Mouse (Mus musculus): ENCODE measurements at regions not wholly inside any gene's neighbourhood (a gene's known extent, or its start where the extent isn't known, plus 50 kb on each side); places are given as distances from the start of the nearest gene placed in this dataset.

DNA sequence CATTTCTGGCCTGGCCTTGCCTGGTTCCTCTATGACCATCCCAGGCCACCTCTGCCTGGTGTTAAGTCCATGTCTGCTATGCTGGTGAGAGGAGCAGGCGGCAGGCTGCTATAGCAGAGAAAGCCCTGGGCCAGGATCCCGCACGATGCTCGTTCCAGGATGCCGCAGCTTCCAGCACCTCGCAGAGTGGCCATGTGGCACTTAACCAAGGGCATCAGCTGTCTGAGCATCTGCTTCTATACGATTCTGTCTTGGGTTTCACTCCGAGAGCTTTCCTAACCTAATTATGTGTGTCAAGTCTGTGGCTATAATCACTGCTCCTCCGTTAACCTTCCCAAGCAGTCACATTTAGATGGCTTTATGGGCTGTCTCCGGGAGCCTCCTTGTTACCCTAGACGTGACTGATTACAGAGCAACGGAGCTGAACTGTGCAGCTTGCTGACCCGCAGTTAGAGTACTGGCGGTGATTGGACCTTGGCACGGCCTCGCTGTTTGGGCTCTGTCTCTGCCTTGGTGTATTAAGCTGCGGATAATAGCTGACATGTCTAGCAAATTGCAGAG lies 64.4 kb downstream of the Ackr3 start:
- intact Hi-C loops (cut with DNase I; ENCODE audit: low total_unique reads), result no loop called here
- peak; percentile 49 for DNase-seq

DNA sequence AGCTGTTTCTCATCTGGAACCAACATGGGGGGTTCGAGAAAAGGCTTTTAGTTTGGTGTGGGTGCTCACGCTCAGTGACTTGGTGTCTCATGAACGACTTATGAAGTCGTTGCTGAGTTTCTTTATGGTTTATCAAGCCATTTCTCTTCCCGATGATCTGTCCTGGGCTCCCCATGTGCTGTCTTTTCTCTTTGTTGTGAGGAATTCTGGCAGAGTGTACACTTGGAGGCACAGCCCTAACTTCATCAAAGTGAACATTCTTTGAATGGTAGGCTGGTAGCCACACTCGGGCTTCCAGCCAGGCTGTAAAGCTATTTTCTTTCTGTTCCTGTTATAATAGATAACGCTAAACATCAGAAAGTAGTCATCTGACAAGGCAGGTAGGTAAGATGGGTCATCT lies 65.2 kb downstream of the Ackr3 start:
- intact Hi-C loops (cut with DNase I; ENCODE audit: low total_unique reads), result no loop called here

DNA sequence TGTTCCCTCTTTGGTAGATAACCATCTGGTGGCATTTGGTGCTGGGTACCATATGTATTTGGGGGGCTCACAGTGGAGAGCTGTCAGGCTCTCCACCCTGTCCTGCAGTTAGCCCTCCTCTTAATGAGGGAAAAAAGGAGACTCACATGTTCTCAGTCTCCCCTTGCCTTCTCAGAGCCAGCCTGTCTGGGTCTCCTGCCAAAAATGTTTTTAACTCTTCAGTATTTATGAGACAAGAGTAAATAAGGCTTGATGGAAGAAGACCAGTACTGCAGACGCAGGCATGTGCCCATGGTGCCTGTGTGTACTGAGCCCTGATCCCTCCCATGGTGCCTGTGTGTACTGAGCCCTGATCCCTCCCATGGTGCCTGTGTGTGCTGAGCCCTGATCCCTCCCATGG lies 66.1 kb downstream of the Ackr3 start:
- no peak for DNase-seq
- intact Hi-C loops (cut with DNase I; ENCODE audit: low total_unique reads), result no loop called here

More for the DNA sequence above, 65.2 kb downstream of the Ackr3 start:
- no peak for DNase-seq

DNA sequence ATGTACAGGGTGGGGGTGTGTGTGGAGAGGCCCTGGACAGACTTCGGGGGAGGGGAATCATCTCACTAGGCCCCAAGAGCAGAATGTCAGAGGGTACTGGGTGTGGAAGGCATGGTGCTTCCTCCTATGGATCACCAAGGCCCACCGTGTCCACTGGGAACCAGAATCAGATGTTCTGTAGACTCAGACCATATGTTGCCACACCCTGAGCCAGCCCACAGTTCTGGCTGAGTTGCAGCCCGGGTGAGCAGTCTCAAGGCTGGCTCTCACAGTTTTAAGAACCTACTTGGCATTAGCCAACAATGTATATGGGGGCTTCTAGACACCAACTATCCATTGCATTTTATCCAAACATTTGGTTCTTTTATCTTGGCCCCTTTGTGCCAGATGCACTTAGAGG lies 67.5 kb downstream of the Ackr3 start:
- no peak for DNase-seq
- intact Hi-C loops (cut with DNase I; ENCODE audit: low total_unique reads), result no loop called here

DNA sequence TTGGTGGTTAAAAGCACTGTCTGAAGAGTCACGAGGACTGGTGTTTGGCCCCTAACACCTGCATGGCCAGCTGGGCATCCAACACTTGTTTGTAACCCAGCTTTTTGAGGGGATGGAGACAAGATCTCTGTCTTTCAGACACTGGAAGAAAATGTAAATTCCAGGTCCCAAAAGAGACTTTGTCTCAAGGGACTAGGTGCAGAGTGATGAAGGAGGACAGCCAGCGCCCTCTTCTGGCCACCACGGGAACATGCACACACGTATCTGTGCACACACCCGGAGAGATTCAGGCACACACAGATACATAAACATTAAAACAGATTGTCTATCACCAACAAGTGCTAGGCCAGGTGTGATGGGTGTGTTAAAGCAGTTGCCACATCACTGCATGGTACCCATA lies 68.6 kb downstream of the Ackr3 start:
- intact Hi-C loops (cut with DNase I; ENCODE audit: low total_unique reads), result no loop called here
- DNase-seq, result no peak

DNA sequence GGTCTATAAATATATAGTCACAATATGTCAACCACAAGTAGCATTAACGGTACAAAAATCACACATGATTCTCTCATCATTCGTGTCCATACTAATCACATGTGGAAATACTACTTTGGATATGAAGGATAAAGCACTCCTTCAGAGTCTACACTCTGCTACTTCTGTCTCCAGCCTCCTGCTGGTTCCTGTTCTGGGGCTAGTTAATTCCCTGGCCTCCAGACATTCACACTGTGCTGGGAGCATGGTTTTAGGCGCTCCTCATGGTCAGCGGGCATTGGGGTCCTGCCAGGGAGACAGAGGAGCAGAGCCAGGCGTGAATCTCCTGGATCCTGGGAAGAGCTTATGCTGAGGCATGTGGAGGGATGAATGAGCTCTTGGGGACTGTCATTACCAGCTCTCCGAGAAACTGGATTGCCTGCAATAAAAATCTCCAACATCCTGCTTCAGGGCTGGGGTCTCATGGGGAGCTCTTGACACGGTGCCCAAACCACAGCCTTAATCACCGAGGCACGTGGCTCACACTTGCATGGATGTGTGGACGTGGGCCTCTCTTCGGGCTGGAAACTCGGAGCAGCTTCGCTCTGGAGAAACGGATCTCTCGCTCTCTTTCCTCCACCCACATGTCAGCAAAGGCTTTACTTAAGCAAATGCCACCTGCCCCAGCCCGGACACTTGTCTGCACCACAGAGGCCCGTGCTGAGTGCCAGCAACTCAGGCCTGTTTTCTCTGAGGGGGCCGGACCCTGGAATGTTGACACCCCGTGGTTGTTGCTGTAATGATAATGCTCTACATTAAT lies 69.2 kb downstream of the Ackr3 start:
- DNase-seq, result peak; percentile 53
- intact Hi-C loops (cut with DNase I; ENCODE audit: low total_unique reads), result no loop called here

DNA sequence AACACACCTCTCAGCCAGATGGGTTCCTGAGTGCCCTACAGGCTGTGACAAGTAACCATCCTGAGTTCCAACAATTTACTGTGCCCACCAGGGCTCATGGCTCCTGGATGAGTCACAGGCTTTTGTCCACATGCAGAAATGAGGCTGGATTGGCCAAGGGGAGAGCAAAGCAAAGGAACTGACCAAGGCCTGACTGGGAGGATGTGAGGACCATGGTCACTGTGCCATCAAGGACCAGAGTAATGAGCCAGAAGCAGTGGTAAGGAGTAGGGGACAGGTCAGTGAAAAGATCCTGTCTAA lies 69.8 kb downstream of the Ackr3 start:
- intact Hi-C loops (cut with DNase I; ENCODE audit: low total_unique reads), result no loop called here
- no peak for DNase-seq

DNA sequence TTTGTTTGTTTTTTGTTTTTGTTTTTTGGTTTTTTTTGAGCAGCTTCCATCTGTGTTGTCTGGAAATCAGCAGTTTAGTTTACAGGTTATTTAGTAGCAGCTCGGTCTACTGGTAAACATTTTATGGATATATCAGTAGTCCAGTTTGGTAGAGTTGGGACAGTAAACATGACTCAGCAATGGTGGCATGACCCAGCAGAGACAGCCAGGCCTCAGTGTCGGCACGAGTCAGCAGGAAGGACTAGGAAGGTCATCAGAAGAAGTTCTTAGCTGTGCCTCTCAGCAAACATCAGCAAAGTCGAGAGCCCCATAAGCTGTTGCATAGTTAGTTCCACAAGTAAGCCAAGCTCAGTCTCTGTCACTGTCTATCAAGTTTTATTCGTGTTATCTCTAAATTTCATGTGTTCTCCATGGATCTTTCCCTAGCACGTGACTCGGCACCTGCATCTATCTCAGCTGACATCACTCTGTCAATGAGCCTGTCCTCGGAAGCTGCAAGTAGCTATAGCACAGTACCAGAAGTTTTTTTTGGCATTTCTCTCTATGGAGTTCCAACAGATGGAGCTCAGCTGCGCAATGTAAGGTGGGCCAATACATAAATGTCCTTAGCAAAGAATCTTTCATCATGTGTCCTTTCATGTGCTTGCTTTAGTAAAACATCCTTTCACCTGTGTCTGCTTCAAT lies 71.3 kb downstream of the Ackr3 start:
- intact Hi-C loops (cut with DNase I; ENCODE audit: low total_unique reads), result no loop called here
- no peak for DNase-seq

DNA sequence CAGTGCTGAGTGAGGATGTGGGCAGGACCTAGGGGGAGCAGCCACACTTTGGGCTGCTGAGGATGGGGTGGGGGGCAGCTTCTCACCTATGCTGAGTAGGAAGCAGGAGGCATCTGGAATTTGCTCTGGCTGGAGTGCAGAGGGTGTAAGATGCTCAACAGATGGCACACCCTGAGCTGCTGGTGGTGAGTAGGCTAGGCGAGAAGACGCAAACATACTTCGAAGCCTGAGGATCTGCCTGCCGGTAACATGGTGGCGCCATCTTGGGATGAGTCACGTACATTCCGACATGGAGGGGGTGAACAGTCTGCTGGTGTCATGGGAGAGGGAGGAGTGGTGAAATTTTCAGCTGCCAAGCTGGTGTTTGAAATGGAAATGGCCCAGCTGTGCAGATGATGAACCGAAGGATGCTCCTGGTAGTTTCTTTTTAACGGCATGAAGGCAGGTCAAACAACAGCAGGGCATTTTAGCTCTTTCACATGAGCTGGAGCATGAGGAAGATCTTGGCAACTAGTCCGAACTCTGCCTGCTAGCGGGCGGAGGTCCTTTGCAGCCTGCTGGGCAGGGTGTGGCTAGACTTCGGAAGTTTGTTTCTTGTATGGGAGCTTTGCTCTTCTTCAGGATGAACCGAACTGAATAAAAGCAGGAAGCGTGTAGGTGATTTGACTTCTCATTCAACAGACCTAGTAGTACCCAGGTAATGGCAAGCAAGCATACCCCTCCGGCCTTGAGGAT lies 72.2 kb downstream of the Ackr3 start:
- DNase-seq, result no peak
- intact Hi-C loops (cut with DNase I; ENCODE audit: low total_unique reads), result no loop called here

DNA sequence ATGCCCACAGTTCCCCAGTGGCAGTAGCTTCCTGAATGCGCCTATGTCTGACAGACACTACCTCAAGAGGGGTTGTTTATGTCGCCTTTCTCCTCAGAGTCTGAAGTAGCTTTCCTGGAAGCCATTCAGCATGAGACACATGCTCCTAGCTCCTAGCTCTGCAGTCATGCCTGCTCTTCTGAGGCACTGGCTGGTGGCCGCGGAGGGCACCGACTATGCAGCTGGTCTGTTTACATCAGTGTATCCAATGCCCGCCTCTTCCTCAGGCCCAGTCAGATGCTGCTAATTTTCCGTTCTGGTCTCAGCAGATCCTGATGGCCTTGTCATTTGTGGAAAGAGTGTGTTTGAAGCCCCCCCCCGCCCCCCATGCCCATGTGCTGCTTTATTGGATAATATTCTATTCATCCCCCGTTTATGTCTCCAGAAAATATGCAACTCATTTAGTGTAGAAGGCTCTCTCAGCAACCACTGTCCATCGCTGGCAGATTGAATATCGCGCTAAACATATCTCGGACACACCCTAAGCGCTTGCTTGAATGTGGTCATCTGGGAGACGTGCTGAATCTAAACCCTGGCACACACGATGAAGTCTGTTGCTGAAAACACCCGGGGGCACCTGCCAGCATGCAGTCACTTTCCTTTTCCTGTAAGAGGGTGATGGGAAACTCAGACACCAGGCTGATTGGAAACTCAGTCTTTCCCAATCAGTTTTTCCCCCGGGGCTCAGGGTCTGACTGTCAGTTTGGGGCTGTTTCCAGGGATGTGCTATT lies 73.9 kb downstream of the Ackr3 start:
- intact Hi-C loops (cut with DNase I; ENCODE audit: low total_unique reads), result no loop called here
- no peak for DNase-seq

DNA sequence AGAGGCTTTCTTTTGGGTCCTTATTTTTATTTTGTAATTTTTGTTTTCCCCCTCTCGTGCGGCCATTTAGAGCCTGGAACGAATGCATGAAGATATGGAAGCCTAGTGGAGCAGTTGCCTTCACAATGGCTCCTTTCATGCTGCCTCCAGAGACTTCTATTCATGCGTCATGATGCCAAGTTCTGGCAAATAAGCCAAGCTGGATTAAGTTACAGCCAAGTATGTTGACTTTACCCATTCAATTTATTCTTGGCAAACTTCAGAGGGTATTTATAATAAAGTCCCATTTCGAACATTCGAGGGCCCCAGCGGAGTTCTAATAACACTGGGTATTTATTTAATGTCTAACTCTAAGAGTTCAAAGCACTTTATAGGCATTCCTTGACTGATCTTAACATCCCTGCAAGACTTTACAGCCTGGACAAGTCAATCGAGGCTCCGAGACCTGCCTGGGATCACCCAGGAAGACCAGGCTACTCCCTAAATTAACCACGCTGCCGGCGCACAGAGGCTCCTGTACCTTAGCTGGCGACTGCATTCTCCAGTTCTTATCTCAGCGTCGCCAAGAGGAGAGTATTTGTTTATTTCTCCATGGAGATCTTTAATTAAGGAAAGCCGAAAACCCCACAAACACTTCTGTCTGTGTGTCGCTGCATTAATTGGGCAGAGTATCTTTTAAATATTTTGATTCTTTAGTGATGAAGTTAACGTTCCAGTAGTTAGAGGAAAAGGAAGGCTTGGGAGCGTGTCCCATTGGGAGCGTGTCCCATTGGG lies 75.5 kb downstream of the Ackr3 start:
- intact Hi-C loops (cut with DNase I; ENCODE audit: low total_unique reads), result no loop called here
- DNase-seq, result no peak

DNA sequence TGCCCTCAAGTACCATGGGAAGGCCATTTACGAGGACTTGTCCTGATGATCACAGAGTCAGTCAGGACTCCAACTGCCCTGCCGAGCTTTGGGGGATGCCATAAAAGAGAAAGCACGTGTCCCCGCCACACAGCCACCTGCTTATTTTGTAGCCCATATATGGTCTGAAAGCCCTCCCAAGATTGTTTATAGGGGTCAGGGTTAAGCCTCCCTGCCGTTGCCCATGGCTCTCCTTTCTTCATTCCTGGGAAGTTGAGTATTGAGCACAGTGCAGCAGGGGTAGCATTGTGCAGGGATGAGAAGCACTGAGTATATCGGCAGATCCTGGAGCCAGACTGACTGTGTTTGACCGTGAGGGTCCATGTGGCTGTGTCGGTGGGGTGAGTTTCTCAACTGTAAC lies 76.4 kb downstream of the Ackr3 start:
- intact Hi-C loops (cut with DNase I; ENCODE audit: low total_unique reads), result no loop called here
- no peak for DNase-seq

DNA sequence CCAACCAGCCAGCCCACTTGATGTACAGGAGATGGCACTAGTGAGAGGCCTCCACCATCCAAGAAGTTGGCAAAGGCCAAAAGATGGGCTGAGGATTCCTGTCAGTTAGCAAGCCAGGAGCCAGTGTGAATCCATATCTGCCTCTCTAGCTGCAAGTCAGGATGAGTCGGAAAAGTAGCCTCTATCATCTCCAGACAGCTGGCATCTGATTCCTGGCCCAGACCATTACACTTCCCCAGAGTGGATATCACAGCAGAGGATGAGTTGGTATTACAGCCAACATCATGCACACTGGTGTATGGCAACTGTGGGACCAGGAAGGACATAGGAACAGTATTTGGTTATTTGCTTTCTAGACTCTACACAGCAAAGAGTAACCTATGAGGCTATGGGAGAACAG lies 77.5 kb downstream of the Ackr3 start:
- DNase-seq, result no peak
- intact Hi-C loops (cut with DNase I; ENCODE audit: low total_unique reads), result no loop called here

DNA sequence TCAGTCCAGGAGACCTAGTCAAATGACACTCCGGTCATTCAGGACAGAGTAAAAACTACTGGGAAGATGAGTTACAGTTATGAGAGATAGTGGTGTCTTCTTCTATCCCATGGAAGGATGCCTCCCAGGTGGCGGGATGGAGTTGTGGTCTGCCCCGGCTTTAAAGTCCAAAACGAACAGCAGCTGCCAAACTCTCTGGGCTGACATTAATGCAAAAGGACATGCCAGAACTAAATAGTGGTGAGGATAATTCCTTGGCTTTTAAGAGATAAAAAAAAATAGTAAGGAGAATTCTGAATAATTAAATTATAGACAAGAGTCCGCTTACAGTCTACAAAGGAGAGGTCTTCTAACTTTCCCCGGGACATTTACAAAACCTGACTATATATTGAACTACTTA lies 78.2 kb downstream of the Ackr3 start:
- DNase-seq, result no peak
- intact Hi-C loops (cut with DNase I; ENCODE audit: low total_unique reads), result no loop called here

DNA sequence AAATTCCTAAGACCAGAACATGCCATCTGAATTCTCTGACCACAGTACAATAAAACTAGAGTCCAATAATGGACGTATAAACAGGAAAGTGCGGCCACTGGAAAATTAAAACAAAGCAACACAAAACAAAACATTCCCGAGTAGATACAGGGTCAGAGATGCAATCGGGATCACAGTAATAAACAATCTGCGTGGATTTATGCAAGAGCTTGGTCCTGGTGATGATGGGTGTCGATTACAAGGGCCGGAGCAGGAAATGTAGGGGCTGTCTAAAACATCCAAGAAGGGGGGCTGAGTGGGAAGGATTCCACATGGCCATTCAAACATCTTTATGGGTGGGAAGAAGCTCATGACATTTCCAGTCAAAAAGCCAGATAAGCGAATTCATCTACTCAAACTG lies 78.6 kb downstream of the Ackr3 start:
- intact Hi-C loops (cut with DNase I; ENCODE audit: low total_unique reads), result no loop called here
- no peak for DNase-seq

DNA sequence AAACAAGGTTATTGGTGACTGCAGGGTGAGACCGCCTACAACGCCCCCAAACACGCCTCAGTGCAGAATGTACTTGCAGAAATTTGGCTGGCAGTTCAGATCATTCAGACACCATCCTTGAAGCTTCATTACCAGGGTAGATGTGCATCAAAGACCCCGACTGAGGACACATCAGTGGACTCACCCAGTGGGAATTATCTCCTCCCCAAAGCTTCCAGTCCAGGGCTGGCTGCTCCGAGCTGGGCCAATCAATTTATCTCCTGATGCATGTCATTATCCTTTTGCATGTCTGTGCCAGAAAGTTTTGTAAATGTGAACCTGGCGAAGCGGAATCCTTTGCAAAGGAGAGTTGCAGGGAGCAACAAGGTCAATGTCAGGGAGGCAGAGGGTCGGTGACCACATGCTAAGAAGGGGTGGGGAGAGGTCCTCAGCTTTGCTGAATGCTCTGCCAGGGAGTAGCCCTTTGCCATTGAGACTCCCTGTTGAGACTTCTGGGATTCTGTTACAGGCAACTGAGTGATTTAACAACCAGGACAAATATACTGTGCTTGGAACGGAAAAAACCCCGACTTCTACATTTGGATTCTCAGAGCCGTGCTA lies 79.5 kb downstream of the Ackr3 start:
- DNase-seq, result no peak
- intact Hi-C loops (cut with DNase I; ENCODE audit: low total_unique reads), result no loop called here

DNA sequence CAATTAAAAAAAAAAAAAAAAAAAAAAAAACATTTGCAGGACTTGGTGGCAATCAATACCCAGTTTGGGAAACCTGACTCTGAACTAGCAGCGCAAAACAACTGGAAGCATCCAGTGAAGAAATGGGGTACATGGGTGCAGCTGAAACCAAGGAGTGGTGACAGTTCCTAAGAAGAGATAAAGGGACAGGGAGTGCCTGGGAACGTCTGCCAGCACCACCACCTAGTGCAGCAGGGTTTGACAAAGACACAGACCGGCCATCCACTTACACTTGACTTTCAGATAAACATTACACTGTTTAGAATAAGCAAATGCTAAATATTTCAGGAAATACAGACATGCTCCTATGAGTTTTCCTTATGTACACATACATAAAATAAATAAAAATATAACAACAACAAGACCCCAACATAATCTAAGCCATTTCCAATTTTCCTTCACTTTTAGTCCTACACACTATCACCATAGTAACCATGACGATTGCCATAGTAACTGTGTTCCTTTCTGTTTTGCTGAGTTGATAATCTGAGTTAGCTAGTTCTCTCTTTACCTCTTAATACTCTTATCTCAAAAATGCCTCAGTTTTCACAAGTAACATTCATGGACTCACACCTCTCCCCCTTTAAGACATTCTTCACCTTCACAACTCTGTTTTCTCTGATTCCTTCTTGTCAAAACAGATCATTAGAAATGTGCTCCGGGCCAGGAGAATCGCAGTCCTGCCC lies 80.3 kb downstream of the Ackr3 start:
- DNase-seq, result no peak
- intact Hi-C loops (cut with DNase I; ENCODE audit: low total_unique reads), result no loop called here

DNA sequence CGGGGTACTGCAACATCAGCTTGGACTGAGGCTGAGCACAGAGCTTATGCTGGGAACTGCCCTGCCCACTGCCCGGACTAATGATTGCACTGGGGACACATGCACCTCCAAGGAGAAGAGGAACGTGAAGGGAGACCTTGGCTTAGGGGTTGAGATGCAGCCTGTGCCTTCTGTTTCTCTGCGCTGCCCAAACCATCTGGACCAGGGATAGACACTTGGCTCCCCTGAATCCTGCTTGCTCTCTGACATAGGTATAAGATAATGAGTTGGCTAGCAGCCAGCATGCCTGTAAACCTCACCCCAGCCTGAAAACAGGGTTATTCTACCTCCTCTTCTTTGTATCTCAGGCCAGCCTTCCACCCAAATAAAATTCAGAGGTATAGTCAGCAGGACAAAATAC lies 81.5 kb downstream of the Ackr3 start:
- DNase-seq, result no peak
- intact Hi-C loops (cut with DNase I; ENCODE audit: low total_unique reads), result no loop called here
